11 mouse cellular contexts compared by ENCODE assay signal in genomic region chr9:74045936-74046335, GRCm38 (mm10).
DNase-seq lines count a peak whose midpoint lies in the region; ATAC-seq and TF ChIP-seq lines count a peak whose summit lies in the region.
"Had no signal": no experiment of that assay in that cellular context is flagged by ENCODE, and none has a peak within 500 bp of the region (broad histone marks: within the 10 kb centered on the region; RNA-seq: fewer than 3 reads in every experiment).

No protein-coding gene starts in this region.

- CTCF ChIA-PET in Patski (lab: Charles Lee): interaction anchor here (1.7 kb wide), 1 partner anchor 11 kb away, joined by 4 read pairs; no protein-coding TSS in a partner anchor

- no peak overlapping the region for H3K27ac ChIP-seq in heart, embryonic 10.5 days
- H3K27ac ChIP-seq: embryonic facial prominence, embryonic 15.5 days had no signal

- intact Hi-C loops in heart, postnatal 25 days (cut with DNase I): no loop called here
- intact Hi-C loops in gastrocnemius, postnatal 36 days (cut with DNase I): no loop called here

- no peaks in the 10 kb centered on the region for H3K36me3 ChIP-seq in heart, embryonic 10.5 days
- H3K36me3 ChIP-seq: embryonic facial prominence, embryonic 15.5 days had no signal

- no peaks in the 10 kb centered on the region for H3K9me3 ChIP-seq in heart, embryonic 10.5 days
- H3K9me3 ChIP-seq: embryonic facial prominence, embryonic 15.5 days had no signal

- POLR2A ChIA-PET in Patski (lab: Charles Lee): no interaction called here

- no peaks in the 10 kb centered on the region for H3K4me1 ChIP-seq in heart, embryonic 10.5 days

- peak; percentile 35 for ATAC-seq in Patski
- ATAC-seq: CD4-positive, CD25-positive, alpha-beta regulatory T cell, adult 4 months had no signal

- DNase-seq in heart, adult 11 months: peak; percentile 88
- no peak for DNase-seq in heart, embryonic 10.5 days (ENCODE audit: low spot score)
- peak; percentile 43 for DNase-seq in Patski (ENCODE audit: low read depth, low spot score)
- DNase-seq in heart, postnatal 25 days (ENCODE audit: low spot score): peak; percentile 5
- DNase-seq in lung, postnatal 4 days: peak; percentile 17 to 43
- no peak for DNase-seq in gastrocnemius, postnatal 36 days
- no peak for DNase-seq in right cerebral cortex, postnatal 4 days
- no peak for DNase-seq in frontal cortex, postnatal 10 days (ENCODE audit: low spot score in 2 of 2)

- no peak for TF ChIP-seq CTCF in Patski (IDR thresholded peaks at IDR 0.05)

- WGBS in heart, embryonic 10.5 days: 58% methylated on average over 3 of the region's 3 CpGs

- H3K27me3 ChIP-seq in heart, embryonic 10.5 days (ENCODE audit: insufficient read depth, poor library complexity, severe bottlenecking): no peaks in the 10 kb centered on the region
- no peaks in the 10 kb centered on the region for H3K27me3 ChIP-seq in Patski
- H3K27me3 ChIP-seq: embryonic facial prominence, embryonic 15.5 days had no signal

- H3K4me3 ChIP-seq in heart, embryonic 10.5 days: no peak overlapping the region
- H3K4me3 ChIP-seq: embryonic facial prominence, embryonic 15.5 days; myocyte had no signal

- in situ Hi-C loops in Patski (cut with MboI; ENCODE audit: low pct_unique_long_range_greater_than_20kb): no loop called here

Comparison
In these comparisons a context has a peak if more than half of its experiments do, and no peak if none do; other contexts are left out.
1. DNase-seq: peak in heart, adult 11 months (single experiment), Patski (single experiment), heart, postnatal 25 days (single experiment) and lung, postnatal 4 days (2 of 2); none in heart, embryonic 10.5 days (single experiment), gastrocnemius, postnatal 36 days (0 of 2), right cerebral cortex, postnatal 4 days (single experiment) and frontal cortex, postnatal 10 days (0 of 2).